ENCODE assay signal across 8 mouse cellular contexts in genomic region chr6:66955089-66955657, GRCm38 (mm10). TPM values are rescaled to one million over a fixed set of nuclear protein-coding genes. Genes with fewer than 3 reads are reported as not detected.
DNase-seq lines count a peak whose midpoint lies in the region; ATAC-seq and TF ChIP-seq lines count a peak whose summit lies in the region.

No protein-coding gene starts in this region.

- no peak for ATAC-seq in hindbrain, postnatal 0 days
- ATAC-seq in hindbrain, embryonic 16.5 days, result no peak

- DNase-seq in hindbrain, postnatal 0 days (ENCODE audit: low spot score), result peak; percentile 40
- no peak for DNase-seq in hindbrain, embryonic 10.5 days (ENCODE audit: low spot score)
- peak; percentile 78 for DNase-seq in 3T3-L1 (ENCODE audit: low read depth, low spot score)
- DNase-seq in lung, postnatal 14 days, result peak; percentile 69
- no peak for DNase-seq in neural tube, embryonic 10.5 days (ENCODE audit: extremely low spot score, low spot score)

- no peaks in the 10 kb centered on the region for H3K4me1 ChIP-seq in hindbrain, postnatal 0 days (ENCODE audit: insufficient read depth, low read length)
- no peaks in the 10 kb centered on the region for H3K4me1 ChIP-seq in hindbrain, embryonic 10.5 days (replicated peaks)
- H3K4me1 ChIP-seq in E14TG2a.4 (replicated peaks; ENCODE audit: low read depth, low read length), result 0 out of 2 replicates have a peak, but pooled peaks cover 3% of the 10 kb centered on the region
- H3K4me1 ChIP-seq in embryonic fibroblast, embryonic 13.5 days (ENCODE audit: control insufficient read depth, insufficient read depth, low read length), result no peaks in the 10 kb centered on the region
- no peaks in the 10 kb centered on the region for H3K4me1 ChIP-seq in hindbrain, embryonic 16.5 days (ENCODE audit: control insufficient read depth, insufficient read depth, low read depth, low read length)

- TF ChIP-seq POLR2A in embryonic fibroblast, embryonic 13.5 days (IDR thresholded peaks at IDR 0.05; ENCODE audit: low read depth, low read length), result no peak

- no peaks in the 10 kb centered on the region for H3K27me3 ChIP-seq in hindbrain, postnatal 0 days (ENCODE audit: insufficient read depth, low read length)
- no peaks in the 10 kb centered on the region for H3K27me3 ChIP-seq in hindbrain, embryonic 10.5 days (ENCODE audit: insufficient read depth, poor library complexity, severe bottlenecking)
- H3K27me3 ChIP-seq in E14TG2a.4 (ENCODE audit: insufficient read depth, low read length), result no peaks in the 10 kb centered on the region
- no peaks in the 10 kb centered on the region for H3K27me3 ChIP-seq in hindbrain, embryonic 16.5 days (replicated peaks; ENCODE audit: control insufficient read depth, insufficient read depth, low read length)

- H3K9me3 ChIP-seq in hindbrain, postnatal 0 days (ENCODE audit: low read length), result no peaks in the 10 kb centered on the region
- H3K9me3 ChIP-seq in hindbrain, embryonic 10.5 days, result no peaks in the 10 kb centered on the region
- no peaks in the 10 kb centered on the region for H3K9me3 ChIP-seq in E14TG2a.4 (ENCODE audit: low read length)
- no peaks in the 10 kb centered on the region for H3K9me3 ChIP-seq in hindbrain, embryonic 16.5 days (ENCODE audit: control insufficient read depth, low read length)

- no peak overlapping the region for H3K4me3 ChIP-seq in hindbrain, postnatal 0 days (ENCODE audit: low read length)
- no peak overlapping the region for H3K4me3 ChIP-seq in hindbrain, embryonic 10.5 days
- no peak overlapping the region for H3K4me3 ChIP-seq in E14TG2a.4 (replicated peaks; ENCODE audit: low read length)
- H3K4me3 ChIP-seq in embryonic fibroblast, embryonic 13.5 days (ENCODE audit: insufficient read depth, low read length), result no peak overlapping the region
- no peak overlapping the region for H3K4me3 ChIP-seq in hindbrain, embryonic 16.5 days (ENCODE audit: low read length)

- no peaks in the 10 kb centered on the region for H3K36me3 ChIP-seq in hindbrain, postnatal 0 days (ENCODE audit: insufficient read depth, low read length)
- H3K36me3 ChIP-seq in hindbrain, embryonic 10.5 days, result no peaks in the 10 kb centered on the region
- no peaks in the 10 kb centered on the region for H3K36me3 ChIP-seq in E14TG2a.4 (ENCODE audit: insufficient read depth, low read length)
- H3K36me3 ChIP-seq in hindbrain, embryonic 16.5 days (ENCODE audit: control insufficient read depth, insufficient read depth, low read length), result no peaks in the 10 kb centered on the region

- no peak overlapping the region for H3K9ac ChIP-seq in hindbrain, postnatal 0 days (replicated peaks; ENCODE audit: low read length)
- H3K9ac ChIP-seq in hindbrain, embryonic 16.5 days (ENCODE audit: low read depth, low read length), result no peak overlapping the region

- no peak overlapping the region for H3K4me2 ChIP-seq in hindbrain, postnatal 0 days (ENCODE audit: low read depth, low read length)
- H3K4me2 ChIP-seq in hindbrain, embryonic 16.5 days (ENCODE audit: low read length), result no peak overlapping the region

- H3K27ac ChIP-seq in hindbrain, postnatal 0 days, result no peak overlapping the region
- no peak overlapping the region for H3K27ac ChIP-seq in hindbrain, embryonic 10.5 days
- no peak overlapping the region for H3K27ac ChIP-seq in embryonic fibroblast, embryonic 13.5 days (ENCODE audit: insufficient read depth, low read length)
- H3K27ac ChIP-seq in hindbrain, embryonic 16.5 days (ENCODE audit: low read depth, low read length), result no peak overlapping the region

- peak; percentile 63 for TF ChIP-seq CTCF in hindbrain, postnatal 0 days (IDR thresholded peaks at IDR 0.05; ENCODE audit: low read depth)
- TF ChIP-seq CTCF in E14TG2a.4 (conservative IDR thresholded peaks at IDR 0.05; ENCODE audit: low read length), result peak; percentile 81
- peak; percentile 36; the same call in 1 of the 2 replicates for TF ChIP-seq CTCF in embryonic fibroblast, embryonic 13.5 days (IDR thresholded peaks at IDR 0.05; ENCODE audit: borderline replicate concordance, insufficient read depth, low read length)

- 87% methylated on average over 11 of the region's 11 CpGs for WGBS in hindbrain, postnatal 0 days
- 84% methylated on average over 11 of the region's 11 CpGs for WGBS in hindbrain, embryonic 10.5 days
- WGBS in hindbrain, embryonic 16.5 days, result 85% methylated on average over 11 of the region's 11 CpGs

RNA-seq across cellular contexts. Expression of gene Gng12, which starts 59.0 kb away (rescaled TPM):
- total RNA-seq in hindbrain, postnatal 0 days (2014; rRNA removed), result 43.5 and 55.2 TPM in 2 replicates
- polyA plus RNA-seq in hindbrain, postnatal 0 days (2015; fragmentation: Nextera tagmentation; extraction: Ambion mirVana), result 91.4 and 102 TPM in 2 replicates
- polyA plus RNA-seq in hindbrain, embryonic 10.5 days (2016; fragmentation: Nextera tagmentation; extraction: Ambion mirVana), result 46.8 and 55.8 TPM in 2 replicates
- polyA plus RNA-seq in embryonic fibroblast, embryonic 13.5 days (2011; ENCODE audit: insufficient read length, low read depth, missing spikeins), result 246 and 251 TPM in 2 replicates
- polyA plus RNA-seq in hindbrain, embryonic 16.5 days (2015; fragmentation: Nextera tagmentation; extraction: Ambion mirVana), result 70.0 and 76.9 TPM in 2 replicates

Comparison
In these comparisons a context has a peak if more than half of its experiments do, and no peak if none do; other contexts are left out.
1. DNase-seq: peak in hindbrain, postnatal 0 days (single experiment), 3T3-L1 (single experiment) and lung, postnatal 14 days (single experiment); none in hindbrain, embryonic 10.5 days (single experiment) and neural tube, embryonic 10.5 days (single experiment).
2. Peak in every context shown above with its lines, with median percentiles within 50 percentile points of each other: CTCF ChIP-seq.